Mouse (Mus musculus): ENCODE measurements around the gene Cngb1. TPM values are rescaled to one million over a fixed set of nuclear protein-coding genes. Genes with fewer than 3 reads are reported as not detected.

Cngb1 gene
- polyA plus RNA-seq, 1 experiment from 2014 or later: 0.28 TPM

DNA sequence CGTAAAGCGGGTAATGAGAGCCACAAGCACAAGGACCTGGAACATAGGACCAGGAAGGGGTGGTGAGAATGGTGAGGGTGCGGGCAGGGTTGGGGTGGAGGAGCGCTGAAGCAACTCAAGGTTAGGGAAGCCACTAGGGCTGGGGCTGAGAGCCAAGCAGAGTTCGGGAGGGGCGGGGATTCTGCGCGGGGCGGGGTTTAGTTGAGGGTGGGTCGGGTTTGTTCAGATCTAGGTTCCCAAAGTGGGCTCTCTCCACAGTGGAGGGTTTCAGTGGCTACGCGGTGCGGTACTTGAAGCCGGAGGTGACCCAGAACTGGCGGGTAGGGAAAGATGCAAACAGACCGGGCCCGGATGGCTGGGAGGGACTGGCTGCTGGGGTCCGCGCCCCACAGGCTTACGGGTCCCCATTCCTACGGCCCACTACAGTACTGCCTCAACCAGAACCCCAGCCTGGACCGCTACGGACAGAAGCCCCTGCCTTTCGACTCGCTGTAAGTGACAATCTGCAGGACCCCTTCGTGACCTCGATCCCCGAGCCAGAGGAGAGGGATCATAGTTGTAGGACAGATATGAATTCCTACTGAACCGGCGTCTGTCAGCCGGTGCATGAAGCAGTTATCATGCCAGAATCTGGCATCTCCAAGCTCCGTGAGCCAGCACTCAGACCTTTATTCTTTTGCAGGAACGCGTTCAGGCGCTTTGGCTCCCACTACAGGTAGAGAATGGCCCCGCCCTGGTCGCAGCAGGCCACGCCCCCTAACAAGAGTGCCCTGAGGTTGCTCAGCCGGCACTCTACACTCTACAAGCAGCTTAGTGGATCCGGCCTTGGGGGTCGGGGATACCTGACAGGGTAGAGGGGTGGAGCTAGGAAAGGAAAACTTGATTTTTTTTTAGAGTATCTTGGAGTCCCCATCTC is 14.1 kb upstream of the Cngb1 start:
- peak; percentile 78 for DNase-seq
- H3K9me3 ChIP-seq (ENCODE audit: low read depth, low read length): no peaks in the 10 kb centered on the region
- no peaks in the 10 kb centered on the region for H3K27me3 ChIP-seq (ENCODE audit: insufficient read depth, low read length)
- peak overlapping the region; percentile 96 for H3K4me2 ChIP-seq
- H3K4me3 ChIP-seq (ENCODE audit: low read depth, low read length): peak overlapping the region; percentile 47
- H3K27ac ChIP-seq (ENCODE audit: low read depth): peak overlapping the region; percentile 24; the same call in 1 of the 2 replicates
- peaks cover 9% of the 10 kb centered on the region; the same call in 1 of the 2 replicates for H3K4me1 ChIP-seq (ENCODE audit: insufficient read depth)
- ATAC-seq (ENCODE audit: insufficient read depth): peak; percentile 84
- 3% methylated on average over 41 of the region's 41 CpGs for WGBS
- TF ChIP-seq CTCF (IDR thresholded peaks at IDR 0.05; ENCODE audit: low read depth): peak; percentile 42
- peaks cover 19% of the 10 kb centered on the region for H3K36me3 ChIP-seq (ENCODE audit: insufficient read depth)
- H3K9ac ChIP-seq: peak overlapping the region; percentile 46

DNA sequence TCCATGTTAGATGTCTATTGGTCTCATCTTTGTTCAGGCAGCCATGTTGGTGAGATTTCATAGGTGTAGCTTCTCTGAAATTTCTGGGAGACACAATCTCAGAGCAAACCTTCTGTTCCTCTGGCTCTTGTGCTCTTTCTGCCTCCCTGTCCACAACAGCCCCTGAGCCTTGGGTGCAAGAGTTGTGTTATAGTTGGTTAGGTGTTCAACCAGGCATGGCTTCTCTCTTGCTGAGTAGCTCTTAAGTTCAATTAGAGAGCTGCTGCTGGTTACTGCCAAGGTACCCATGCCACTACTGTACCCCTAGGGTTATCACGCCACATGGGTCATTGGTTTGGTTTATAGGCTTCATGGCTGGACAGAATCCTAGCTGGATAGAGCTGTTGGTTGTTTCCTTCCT is 9.0 kb upstream of the Cngb1 start:
- Histone ChIP-seq H3K36me3 (ENCODE audit: insufficient read depth) (no peaks in the 10 kb centered on the region), H3K27me3 (ENCODE audit: insufficient read depth, low read length) (no peaks in the 10 kb centered on the region), H3K27ac (ENCODE audit: low read depth) (no peak overlapping the region), H3K4me2 (no peak overlapping the region), H3K4me1 (ENCODE audit: insufficient read depth) (peaks cover 5% of the 10 kb centered on the region; the same call in 1 of the 2 replicates), H3K9me3 (ENCODE audit: low read depth, low read length) (no peaks in the 10 kb centered on the region), H3K4me3 (ENCODE audit: low read depth, low read length) (no peak overlapping the region), H3K9ac (no peak overlapping the region)
- ATAC-seq (ENCODE audit: insufficient read depth) (no peak), DNase-seq (no peak)
- 91% methylated on average over 1 of the region's 1 CpGs for WGBS
- no peak for TF ChIP-seq CTCF (IDR thresholded peaks at IDR 0.05; ENCODE audit: low read depth)

DNA sequence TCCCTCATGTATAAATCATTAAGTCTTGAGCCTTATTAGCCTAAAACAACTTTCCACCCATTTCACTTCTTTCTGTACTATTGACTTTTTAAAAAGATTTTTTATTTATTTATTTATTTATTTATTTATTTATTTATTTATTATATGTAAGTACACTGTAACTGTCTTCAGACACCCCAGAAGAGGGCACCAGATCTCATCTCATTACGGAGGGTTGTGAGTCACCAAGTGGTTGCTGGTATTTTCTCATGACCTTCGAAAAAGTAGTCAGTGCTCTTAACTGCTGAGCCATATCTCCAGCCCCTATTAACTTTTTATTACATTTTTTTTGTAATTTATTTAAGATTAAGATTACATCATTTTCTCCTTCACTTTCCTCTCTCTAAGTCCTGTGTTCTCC is 8.3 kb upstream of the Cngb1 start:
- Histone ChIP-seq H3K4me2 (no peak overlapping the region), H3K4me1 (ENCODE audit: insufficient read depth) (peaks cover under 1% of the 10 kb centered on the region; the same call in 1 of the 2 replicates), H3K9me3 (ENCODE audit: low read depth, low read length) (no peaks in the 10 kb centered on the region), H3K36me3 (ENCODE audit: insufficient read depth) (no peaks in the 10 kb centered on the region), H3K27me3 (ENCODE audit: insufficient read depth, low read length) (no peaks in the 10 kb centered on the region), H3K4me3 (ENCODE audit: low read depth, low read length) (no peak overlapping the region), H3K9ac (no peak overlapping the region), H3K27ac (ENCODE audit: low read depth) (no peak overlapping the region)
- WGBS: 75% methylated on average over 2 of the region's 2 CpGs
- no peak for ATAC-seq (ENCODE audit: insufficient read depth)
- DNase-seq: no peak
- TF ChIP-seq CTCF (IDR thresholded peaks at IDR 0.05; ENCODE audit: low read depth): no peak

DNA sequence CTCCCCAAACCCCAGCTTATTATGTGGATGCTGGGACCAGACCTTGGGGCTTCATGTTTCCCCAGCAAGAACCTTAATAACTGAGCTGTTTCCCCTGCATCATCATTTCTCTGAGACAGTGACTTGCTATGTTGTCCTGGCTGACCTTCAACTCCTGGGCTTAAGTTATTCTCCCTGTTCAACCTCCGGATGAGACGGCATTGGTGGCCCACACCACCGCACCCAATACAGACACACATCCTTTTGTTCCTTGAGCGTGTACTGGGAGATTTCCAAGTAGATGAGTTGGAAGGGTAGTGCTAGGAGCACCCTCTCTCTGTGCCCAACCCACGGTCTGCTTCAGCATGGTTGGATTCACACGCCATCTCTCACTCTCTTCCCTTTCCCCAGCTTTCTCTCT is 7.5 kb upstream of the Cngb1 start:
- no peaks in the 10 kb centered on the region for H3K36me3 ChIP-seq (ENCODE audit: insufficient read depth)
- ATAC-seq (ENCODE audit: insufficient read depth): no peak
- DNase-seq: no peak

DNA sequence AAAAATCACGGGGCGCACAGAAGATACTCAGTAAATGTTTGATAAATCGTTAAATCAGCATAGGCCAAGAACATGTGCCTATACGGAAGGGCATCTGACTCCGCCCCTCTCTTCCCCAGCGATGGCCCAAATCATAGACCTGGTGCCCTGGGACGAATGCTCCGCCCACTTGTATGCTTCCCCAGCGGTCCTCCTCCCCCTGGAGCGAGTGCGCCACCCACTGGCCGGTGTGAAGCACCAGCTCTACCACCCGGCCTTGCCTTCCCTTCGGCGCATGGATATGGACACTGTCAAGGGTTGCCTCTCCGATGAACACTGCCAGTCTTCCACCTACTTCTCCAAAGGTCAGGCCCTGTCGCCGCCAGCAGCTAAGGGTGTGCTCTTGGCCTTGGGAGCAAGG is 6.5 kb upstream of the Cngb1 start:
- Histone ChIP-seq H3K27me3 (ENCODE audit: insufficient read depth, low read length) (no peaks in the 10 kb centered on the region), H3K36me3 (ENCODE audit: insufficient read depth) (no peaks in the 10 kb centered on the region), H3K4me2 (no peak overlapping the region), H3K27ac (ENCODE audit: low read depth) (no peak overlapping the region), H3K9me3 (ENCODE audit: low read depth, low read length) (no peaks in the 10 kb centered on the region), H3K9ac (no peak overlapping the region), H3K4me3 (ENCODE audit: low read depth, low read length) (no peak overlapping the region), H3K4me1 (ENCODE audit: insufficient read depth) (no peaks in the 10 kb centered on the region)
- peak; percentile 48; the same call in 1 of the 2 replicates for TF ChIP-seq CTCF (IDR thresholded peaks at IDR 0.05; ENCODE audit: low read depth)
- WGBS: 64% methylated on average over 18 of the region's 18 CpGs
- DNase-seq (peak; percentile 14), ATAC-seq (ENCODE audit: insufficient read depth) (no peak)

More for the DNA sequence above, 7.5 kb upstream of the Cngb1 start:
- Histone ChIP-seq H3K4me1 (ENCODE audit: insufficient read depth) (no peaks in the 10 kb centered on the region), H3K4me3 (ENCODE audit: low read depth, low read length) (no peak overlapping the region), H3K9me3 (ENCODE audit: low read depth, low read length) (no peaks in the 10 kb centered on the region), H3K27ac (ENCODE audit: low read depth) (no peak overlapping the region), H3K4me2 (no peak overlapping the region), H3K9ac (no peak overlapping the region), H3K27me3 (ENCODE audit: insufficient read depth, low read length) (no peaks in the 10 kb centered on the region)
- WGBS: 79% methylated on average over 6 of the region's 6 CpGs
- TF ChIP-seq CTCF (IDR thresholded peaks at IDR 0.05; ENCODE audit: low read depth): no peak

DNA sequence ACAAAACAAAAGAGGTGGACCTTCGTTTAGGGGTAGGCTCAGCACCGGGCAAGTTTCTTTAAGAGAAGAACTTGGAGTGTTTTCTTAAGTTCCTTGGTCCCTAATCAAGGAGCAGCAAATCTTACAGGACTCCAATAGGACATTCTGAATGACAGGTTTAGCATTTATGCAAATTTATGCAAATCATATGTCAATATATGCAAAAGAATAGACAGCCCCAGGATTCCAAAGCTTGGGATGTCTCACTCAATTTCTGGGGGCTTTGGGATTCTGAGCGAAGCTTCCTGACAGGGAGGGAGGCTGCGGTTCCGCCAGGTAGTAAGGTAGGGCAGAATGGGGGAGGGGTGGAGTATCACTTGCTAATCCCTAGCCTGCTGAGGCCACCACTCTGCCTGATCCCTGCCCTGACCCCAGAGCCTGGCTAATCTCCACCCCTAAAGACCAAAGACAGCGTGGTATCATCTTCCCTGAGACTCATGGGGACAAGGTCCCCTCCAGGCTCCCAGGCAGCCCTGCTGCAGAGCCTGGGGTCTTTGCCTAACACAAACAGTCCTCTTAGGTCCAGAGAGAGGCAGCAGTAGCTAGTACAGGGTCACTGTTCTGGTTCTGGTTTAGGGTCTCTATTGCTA is 4.1 kb upstream of the Cngb1 start, which contains the start of gene Tepp:
Gene Tepp, plus strand, starts transcription at position 225 of the 629 bp plus-strand sequence.
- ATAC-seq (ENCODE audit: insufficient read depth) (no peak), DNase-seq (no peak)
- 39% methylated on average over 6 of the region's 6 CpGs for WGBS
- Histone ChIP-seq H3K9me3 (ENCODE audit: low read depth, low read length) (no peaks in the 10 kb centered on the region), H3K36me3 (ENCODE audit: insufficient read depth) (no peaks in the 10 kb centered on the region), H3K27ac (ENCODE audit: low read depth) (no peak within 1 kb of the TSS), H3K4me2 (no peak within 1 kb of the TSS), H3K4me1 (ENCODE audit: insufficient read depth) (no peaks in the 10 kb centered on the region), H3K9ac (no peak within 1 kb of the TSS), H3K4me3 (ENCODE audit: low read depth, low read length) (no peak within 1 kb of the TSS), H3K27me3 (ENCODE audit: insufficient read depth, low read length) (no peaks in the 10 kb centered on the region)
- no peak for TF ChIP-seq CTCF (IDR thresholded peaks at IDR 0.05; ENCODE audit: low read depth)

DNA sequence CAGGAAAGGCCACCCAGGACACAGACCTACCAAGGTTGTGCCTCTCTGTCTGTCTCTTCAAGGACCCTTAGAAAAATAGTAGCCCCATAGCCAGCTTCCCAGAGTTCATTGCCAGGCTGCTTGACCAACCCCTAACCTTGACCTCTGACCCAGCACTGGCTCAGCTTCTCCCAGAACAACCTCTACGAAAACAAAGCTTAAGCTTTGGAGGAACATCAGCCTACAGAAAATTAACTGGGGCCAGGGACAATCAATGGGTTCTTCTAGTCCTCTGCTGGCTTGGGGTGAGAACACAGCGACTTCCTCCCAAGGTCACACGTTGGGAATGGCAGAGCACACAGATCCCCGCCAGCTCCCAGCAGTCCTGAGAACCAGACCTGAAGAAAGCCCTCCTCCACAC is 859 bp downstream of the Cngb1 start:
- ATAC-seq (ENCODE audit: insufficient read depth): no peak
- 37% methylated on average over 4 of the region's 4 CpGs for WGBS
- Histone ChIP-seq H3K4me2 (no peak overlapping the region), H3K27me3 (ENCODE audit: insufficient read depth, low read length) (no peaks in the 10 kb centered on the region), H3K9me3 (ENCODE audit: low read depth, low read length) (no peaks in the 10 kb centered on the region), H3K9ac (no peak overlapping the region), H3K36me3 (ENCODE audit: insufficient read depth) (no peaks in the 10 kb centered on the region), H3K4me3 (ENCODE audit: low read depth, low read length) (no peak overlapping the region), H3K27ac (ENCODE audit: low read depth) (no peak overlapping the region), H3K4me1 (ENCODE audit: insufficient read depth) (no peaks in the 10 kb centered on the region)
- no peak for TF ChIP-seq CTCF (IDR thresholded peaks at IDR 0.05; ENCODE audit: low read depth)
- no peak for DNase-seq

Data from lung, embryonic 14.5 days (tissue).